Mouse (Mus musculus) liver, embryonic 12.5 days (tissue): ENCODE data around the gene Hsd17b13. TPM values are rescaled to one million over a fixed set of nuclear protein-coding genes. Genes with fewer than 3 reads are reported as not detected.

ENCODE experiments used
- polyA plus RNA-seq: library from polyadenylated mRNA; unstranded; fragments of >200 nt; fragmentation: Nextera tagmentation; extraction: Ambion mirVana; gene quantifications from 2 replicates; pipeline ENCODE4 v1.2.1, GENCODE M21; 2016

Hsd17b13 gene
- polyA plus RNA-seq, 1 experiment from 2014 or later = 0.21 TPM

Other genes starting within 250 kb of the Hsd17b13 start
- 2.1 and 2.4 TPM in 2 replicates for gene Klhl8, start 66.2 kb downstream of the Hsd17b13 start, polyA plus RNA-seq
- gene Hsd17b11, start 44.5 kb upstream of the Hsd17b13 start, polyA plus RNA-seq = 1.5 and 1.7 TPM in 2 replicates
- 86.3 and 88.9 TPM in 2 replicates for gene Nudt9, start 68.9 kb upstream of the Hsd17b13 start, polyA plus RNA-seq
- not detected in 2 replicates for gene Gm17660, start 100.2 kb upstream of the Hsd17b13 start, polyA plus RNA-seq
- gene Sparcl1, start 136.3 kb upstream of the Hsd17b13 start, polyA plus RNA-seq = 3.0 and 3.8 TPM in 2 replicates
- not detected in 2 replicates for gene Dspp, start 193.3 kb upstream of the Hsd17b13 start, polyA plus RNA-seq
- 0.05 TPM in 1 of 2 replicates, not detected in the other for gene Dmp1, start 225.2 kb upstream of the Hsd17b13 start, polyA plus RNA-seq